Mouse (Mus musculus): ENCODE results near the gene Pepd. TPM values are rescaled to one million over a fixed set of nuclear protein-coding genes. Genes with fewer than 3 reads are reported as not detected.

The Pepd gene
- polyA plus RNA-seq, 1 experiment: 61.5 TPM

DNA sequence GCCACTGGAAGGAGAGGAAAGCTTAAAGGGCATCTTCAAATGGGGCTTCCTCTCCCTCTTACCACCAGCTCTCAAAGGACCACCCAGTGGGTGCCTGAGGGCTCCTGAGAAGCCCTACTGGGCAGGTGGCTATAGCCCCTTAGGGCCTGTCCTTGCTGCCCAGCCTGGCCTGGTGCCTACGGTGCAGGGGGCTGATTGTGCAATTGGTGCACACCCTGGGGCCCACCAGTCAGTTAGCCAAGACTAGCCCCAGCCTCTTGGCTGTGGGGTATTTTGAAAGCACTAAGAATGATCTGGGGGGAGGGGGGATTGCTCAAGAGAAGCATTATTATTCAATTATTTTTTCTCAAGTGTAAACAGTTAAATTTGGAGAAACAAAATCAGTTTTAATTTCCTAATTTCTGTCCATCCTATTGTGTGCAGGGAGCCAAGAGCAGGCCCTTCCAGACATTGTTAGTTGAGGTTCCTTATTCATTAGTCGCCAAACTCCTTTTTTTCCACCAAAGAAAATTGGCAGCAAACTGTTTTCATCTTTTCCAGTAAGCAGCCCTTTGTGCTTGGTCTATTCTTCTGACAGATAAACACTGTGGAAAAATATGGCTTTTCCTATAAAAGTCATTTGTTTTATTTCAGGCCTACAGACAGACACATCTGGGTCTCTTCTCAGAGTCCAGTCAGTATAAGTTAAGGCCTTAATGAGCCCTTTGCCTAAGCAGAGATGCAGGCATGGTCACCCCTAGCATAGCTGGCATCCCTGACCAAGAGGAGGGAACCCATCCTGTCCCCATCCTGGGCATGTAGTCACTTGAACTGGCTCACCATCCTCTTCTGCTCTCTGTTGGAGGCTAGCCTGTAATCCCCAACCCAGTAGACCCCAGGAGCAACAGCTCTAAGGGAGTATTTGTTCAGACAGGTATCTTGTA, 129.4 kb downstream of the Pepd start:
- TF ChIP-seq POLR2A (IDR thresholded peaks at IDR 0.05; ENCODE audit: borderline replicate concordance, extremely low read depth, low read depth, low read length) (no peak), CTCF (IDR thresholded peaks at IDR 0.05; ENCODE audit: insufficient read depth, low read length) (no peak)
- no peak overlapping the region for H3K4me3 ChIP-seq (replicated peaks; ENCODE audit: extremely low read depth, low read depth, low read length)
- DNase-seq: no peak
- WGBS: 43% methylated on average over 2 of the region's 2 CpGs
- peaks cover 13% of the 10 kb centered on the region for H3K4me1 ChIP-seq (ENCODE audit: control insufficient read depth, insufficient read depth, low read length)

DNA sequence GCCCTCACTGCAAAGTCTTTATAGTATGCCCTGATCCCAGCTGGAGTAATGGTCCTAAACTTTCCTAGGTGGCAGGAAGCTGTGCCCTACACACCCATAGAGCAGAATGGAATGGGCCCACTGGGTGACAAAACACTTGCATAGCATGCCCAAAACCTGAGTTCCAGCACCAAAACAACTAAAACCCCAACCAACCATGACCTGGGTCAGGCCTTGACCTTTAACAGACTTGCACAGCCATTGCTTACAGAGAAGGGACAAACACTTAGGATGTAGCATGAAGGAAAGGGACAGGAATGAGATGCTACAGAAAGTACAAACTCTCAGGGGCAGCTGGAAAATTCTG, 130.0 kb downstream of the Pepd start:
- no peak overlapping the region for H3K4me3 ChIP-seq (replicated peaks; ENCODE audit: extremely low read depth, low read depth, low read length)
- TF ChIP-seq CTCF (IDR thresholded peaks at IDR 0.05; ENCODE audit: insufficient read depth, low read length): no peak
- TF ChIP-seq POLR2A (IDR thresholded peaks at IDR 0.05; ENCODE audit: borderline replicate concordance, extremely low read depth, low read depth, low read length): no peak
- peaks cover 7% of the 10 kb centered on the region for H3K4me1 ChIP-seq (ENCODE audit: control insufficient read depth, insufficient read depth, low read length)
- DNase-seq: no peak

DNA sequence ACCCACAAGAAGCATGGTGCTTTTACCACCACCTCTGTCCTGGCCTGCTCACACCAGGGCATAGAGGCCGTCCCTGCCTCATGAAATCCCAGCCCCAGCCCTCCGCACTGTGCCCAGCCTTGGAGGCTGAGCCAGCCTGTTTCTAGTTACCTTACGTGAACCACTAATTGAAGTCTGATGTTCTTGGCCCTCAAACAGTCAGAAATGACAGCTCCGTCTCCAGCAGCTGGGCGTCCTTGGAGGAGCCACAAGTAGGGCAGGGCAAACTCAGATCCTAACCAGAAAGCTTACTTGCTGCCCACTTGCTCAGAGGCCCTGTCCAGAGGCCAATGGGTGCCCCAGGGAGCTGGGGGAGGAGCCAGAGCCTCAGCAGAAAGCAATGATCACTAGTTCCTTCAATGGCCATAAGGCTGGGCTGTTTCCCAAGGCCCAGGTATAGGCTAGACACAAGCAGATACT, 130.6 kb downstream of the Pepd start:
- Histone ChIP-seq H3K4me3 (replicated peaks; ENCODE audit: extremely low read depth, low read depth, low read length) (no peak overlapping the region), H3K4me1 (ENCODE audit: control insufficient read depth, insufficient read depth, low read length) (peaks cover 4% of the 10 kb centered on the region; the same call in 1 of the 2 replicates)
- DNase-seq: no peak
- 71% methylated on average over 5 of the region's 5 CpGs for WGBS
- no peak for TF ChIP-seq POLR2A (IDR thresholded peaks at IDR 0.05; ENCODE audit: borderline replicate concordance, extremely low read depth, low read depth, low read length)
- TF ChIP-seq CTCF (IDR thresholded peaks at IDR 0.05; ENCODE audit: insufficient read depth, low read length): no peak

GRCm38 (mm10) chr7:35043266-35043817, 131.2 kb downstream of the Pepd start:
- Histone ChIP-seq H3K4me1 (ENCODE audit: control insufficient read depth, insufficient read depth, low read length) (peaks cover 4% of the 10 kb centered on the region), H3K4me3 (replicated peaks; ENCODE audit: extremely low read depth, low read depth, low read length) (no peak overlapping the region)
- WGBS: 89% methylated on average over 10 of the region's 10 CpGs
- TF ChIP-seq CTCF (IDR thresholded peaks at IDR 0.05; ENCODE audit: insufficient read depth, low read length) (no peak), POLR2A (IDR thresholded peaks at IDR 0.05; ENCODE audit: borderline replicate concordance, extremely low read depth, low read depth, low read length) (no peak)
- no peak for DNase-seq

DNA sequence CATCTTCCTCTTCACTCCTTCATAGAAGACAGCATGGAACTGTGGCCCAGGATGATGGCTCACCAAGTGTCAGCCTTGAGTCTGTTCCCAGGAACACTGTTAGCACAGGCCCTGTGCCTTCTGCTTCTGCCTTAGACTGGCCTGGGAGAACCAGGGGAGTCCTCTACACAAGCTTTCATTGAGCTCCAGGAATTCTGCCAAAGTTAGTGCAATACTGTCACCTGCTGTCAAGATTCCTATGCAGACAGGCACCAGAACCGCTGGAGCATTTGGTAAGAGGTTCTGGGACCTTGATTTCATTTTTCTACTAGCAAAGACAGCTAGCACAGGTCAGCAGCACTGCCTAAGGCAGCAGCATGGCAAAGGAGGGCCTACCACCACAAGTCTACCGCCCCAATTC, 132.5 kb downstream of the Pepd start:
- WGBS: 75% methylated on average over 2 of the region's 2 CpGs
- H3K4me3 ChIP-seq (replicated peaks; ENCODE audit: extremely low read depth, low read depth, low read length): no peak overlapping the region
- no peak for TF ChIP-seq CTCF (IDR thresholded peaks at IDR 0.05; ENCODE audit: insufficient read depth, low read length)
- TF ChIP-seq POLR2A (IDR thresholded peaks at IDR 0.05; ENCODE audit: borderline replicate concordance, extremely low read depth, low read depth, low read length): no peak
- no peak for DNase-seq
- peaks cover 7% of the 10 kb centered on the region for H3K4me1 ChIP-seq (ENCODE audit: control insufficient read depth, insufficient read depth, low read length)

GRCm38 (mm10) chr7:35046091-35046490, 133.9 kb downstream of the Pepd start:
- WGBS: 75% methylated on average over 4 of the region's 4 CpGs
- Histone ChIP-seq H3K4me1 (ENCODE audit: control insufficient read depth, insufficient read depth, low read length) (peaks cover 8% of the 10 kb centered on the region), H3K4me3 (replicated peaks; ENCODE audit: extremely low read depth, low read depth, low read length) (no peak overlapping the region)
- DNase-seq: no peak
- TF ChIP-seq POLR2A (IDR thresholded peaks at IDR 0.05; ENCODE audit: borderline replicate concordance, extremely low read depth, low read depth, low read length): no peak
- no peak for TF ChIP-seq CTCF (IDR thresholded peaks at IDR 0.05; ENCODE audit: insufficient read depth, low read length)

GRCm38 (mm10) chr7:35050540-35050939, 138.4 kb downstream of the Pepd start:
- no peak for DNase-seq
- TF ChIP-seq CTCF (IDR thresholded peaks at IDR 0.05; ENCODE audit: insufficient read depth, low read length) (no peak), POLR2A (IDR thresholded peaks at IDR 0.05; ENCODE audit: borderline replicate concordance, extremely low read depth, low read depth, low read length) (no peak)
- Histone ChIP-seq H3K4me1 (ENCODE audit: control insufficient read depth, insufficient read depth, low read length) (peaks cover 15% of the 10 kb centered on the region), H3K4me3 (replicated peaks; ENCODE audit: extremely low read depth, low read depth, low read length) (no peak overlapping the region)
- WGBS: 85% methylated on average over 12 of the region's 12 CpGs

GRCm38 (mm10) chr7:35053161-35053560, 141.0 kb downstream of the Pepd start:
- TF ChIP-seq CTCF (IDR thresholded peaks at IDR 0.05; ENCODE audit: insufficient read depth, low read length): no peak
- TF ChIP-seq POLR2A (IDR thresholded peaks at IDR 0.05; ENCODE audit: borderline replicate concordance, extremely low read depth, low read depth, low read length): no peak
- Histone ChIP-seq H3K4me1 (ENCODE audit: control insufficient read depth, insufficient read depth, low read length) (peaks cover 22% of the 10 kb centered on the region), H3K4me3 (replicated peaks; ENCODE audit: extremely low read depth, low read depth, low read length) (no peak overlapping the region)
- DNase-seq: no peak
- WGBS: 61% methylated on average over 3 of the region's 3 CpGs

DNA sequence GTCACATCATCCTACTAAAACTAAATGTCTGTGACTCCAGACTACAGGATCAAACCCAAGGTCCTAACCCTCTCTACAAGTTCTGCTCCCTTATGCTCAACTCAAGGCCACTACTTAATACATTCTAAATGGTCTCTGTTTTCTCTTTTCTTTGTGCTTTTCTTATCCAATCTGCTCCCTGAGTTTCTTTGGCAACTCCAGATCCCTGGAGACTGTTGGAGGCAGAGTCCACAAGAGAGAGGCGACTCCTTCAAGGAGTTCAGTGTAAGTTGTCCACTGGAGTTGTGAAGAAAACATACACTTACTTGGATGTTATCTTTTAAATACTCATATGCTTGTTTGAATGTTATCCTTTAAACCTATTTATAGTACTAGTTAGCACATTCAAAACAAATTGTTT, 142.1 kb downstream of the Pepd start:
- TF ChIP-seq CTCF (IDR thresholded peaks at IDR 0.05; ENCODE audit: insufficient read depth, low read length) (no peak), POLR2A (IDR thresholded peaks at IDR 0.05; ENCODE audit: borderline replicate concordance, extremely low read depth, low read depth, low read length) (no peak)
- WGBS: 45% methylated on average over 1 of the region's 1 CpGs
- DNase-seq: no peak
- Histone ChIP-seq H3K4me1 (ENCODE audit: control insufficient read depth, insufficient read depth, low read length) (peaks cover 19% of the 10 kb centered on the region), H3K4me3 (replicated peaks; ENCODE audit: extremely low read depth, low read depth, low read length) (no peak overlapping the region)
